Mouse (Mus musculus) heart, postnatal 0 days (tissue): ENCODE measurements around the gene Tcf12.

Source experiments
- CTCF ChIP-seq: IDR thresholded peaks from 2 replicates; pipeline ENCODE4 v1.5.1; 2016; ENCODE audit warnings: antibody characterized with exemption, control low read depth, low read depth
- EP300 ChIP-seq: IDR thresholded peaks from 2 replicates; pipeline ENCODE4 v1.6.1; 2016; ENCODE audit warnings: antibody characterized with exemption, low read depth

DNA sequence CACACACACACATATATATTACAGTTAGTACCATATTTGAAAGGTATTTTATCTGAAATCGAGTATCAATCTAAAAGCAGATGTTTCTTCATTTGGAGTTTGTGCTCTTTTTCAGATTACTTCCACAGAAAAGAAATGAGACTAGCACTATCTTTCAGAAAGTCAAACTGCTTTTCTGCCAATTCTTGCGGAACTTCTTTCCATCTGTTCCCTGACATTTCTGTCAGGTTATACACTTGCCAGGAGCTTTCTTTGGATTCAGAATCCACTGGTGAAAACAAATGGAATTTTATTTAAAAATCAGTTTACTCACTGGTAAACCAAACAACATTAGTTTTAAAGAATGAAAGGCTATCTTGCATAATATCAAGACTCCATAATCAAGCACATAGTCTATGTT lies 78.4 kb downstream of the Tcf12 start:
- TF ChIP-seq EP300 = no peak
- no peak for TF ChIP-seq CTCF
